Mouse (Mus musculus) liver, adult (tissue): ENCODE results near the gene Rps6kc1.

Source experiments
- GATA4 ChIP-seq: IDR thresholded peaks from 2 replicates; pipeline ENCODE4 v1.6.1; 2014; ENCODE audit warnings: mild to moderate bottlenecking, low read length; ENCODE audit not compliant: insufficient replicate concordance

Rps6kc1 gene

DNA sequence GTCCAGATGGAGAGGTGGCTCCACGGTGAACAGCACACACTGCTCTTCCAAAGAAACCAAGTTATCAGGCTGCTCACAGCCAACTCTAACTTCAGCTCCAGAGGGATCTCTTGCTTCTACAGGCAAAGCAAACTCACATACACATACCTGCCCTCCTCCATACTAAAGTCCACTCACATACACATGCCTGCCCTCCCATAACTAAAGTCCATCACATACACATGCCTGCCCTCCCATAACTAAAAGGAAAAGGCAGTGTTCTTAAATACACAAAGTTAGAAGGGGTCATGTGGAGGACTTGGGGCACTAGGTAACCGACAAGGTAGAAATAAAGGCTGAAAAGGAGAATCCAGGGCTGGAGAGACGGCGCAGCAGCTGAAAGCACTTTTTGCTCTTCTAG lies 41.6 kb downstream of the Rps6kc1 start:
- TF ChIP-seq GATA4: no peak

- TF ChIP-seq GATA4: no peak
These were observed 42.8 kb downstream of the Rps6kc1 start for GRCm38 (mm10) chr1:190868790-190869189.

GRCm38 (mm10) chr1:190861626-190862025 lies 49.9 kb downstream of the Rps6kc1 start:
- TF ChIP-seq GATA4: no peak

- TF ChIP-seq GATA4: no peak
These were observed 57.1 kb downstream of the Rps6kc1 start for GRCm38 (mm10) chr1:190854465-190854864.

- TF ChIP-seq GATA4: no peak
These were observed 62.3 kb downstream of the Rps6kc1 start for GRCm38 (mm10) chr1:190849162-190849865.

- no peak for TF ChIP-seq GATA4
These were observed 62.9 kb downstream of the Rps6kc1 start for GRCm38 (mm10) chr1:190848676-190849075.

- no peak for TF ChIP-seq GATA4
These were observed 64.6 kb downstream of the Rps6kc1 start for GRCm38 (mm10) chr1:190846956-190847355.

GRCm38 (mm10) chr1:190846074-190846730 lies 65.4 kb downstream of the Rps6kc1 start:
- TF ChIP-seq GATA4: no peak

GRCm38 (mm10) chr1:190845419-190845818 lies 66.2 kb downstream of the Rps6kc1 start:
- no peak for TF ChIP-seq GATA4

GRCm38 (mm10) chr1:190844356-190844755 lies 67.2 kb downstream of the Rps6kc1 start:
- no peak for TF ChIP-seq GATA4

- no peak for TF ChIP-seq GATA4
These were observed 75.5 kb downstream of the Rps6kc1 start for GRCm38 (mm10) chr1:190836046-190836445.

GRCm38 (mm10) chr1:190834201-190834907 lies 77.2 kb downstream of the Rps6kc1 start:
- TF ChIP-seq GATA4: no peak

DNA sequence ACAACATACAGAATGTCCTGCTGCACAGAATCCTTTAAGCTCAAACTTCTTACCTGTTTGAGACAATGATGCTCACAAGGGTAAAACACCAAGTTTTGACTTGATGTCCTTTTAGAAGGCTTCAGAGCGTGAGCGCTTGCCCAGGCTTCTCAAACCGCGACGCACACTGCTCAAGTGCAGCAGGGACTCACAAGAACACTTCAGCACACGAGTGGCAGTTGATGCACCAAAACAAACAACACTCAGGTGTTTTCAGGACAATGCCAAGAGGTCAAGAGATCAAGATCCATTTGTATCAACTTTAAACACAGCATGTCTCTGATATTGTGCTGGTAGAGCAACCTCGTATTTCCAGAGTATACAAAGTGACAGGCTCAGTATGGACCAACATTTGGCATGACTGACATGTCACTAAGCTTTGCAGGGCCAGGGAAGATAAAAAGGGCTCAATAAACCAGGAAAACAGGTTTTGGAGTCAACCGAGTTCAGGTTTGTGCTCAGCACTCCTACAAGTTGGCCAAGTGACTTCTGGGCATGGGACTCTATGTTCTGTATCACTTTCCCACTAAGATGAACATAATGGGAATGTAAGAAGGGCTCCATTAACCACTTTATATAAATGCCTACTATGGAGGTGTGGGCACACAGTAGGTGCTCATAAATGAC lies 78.5 kb downstream of the Rps6kc1 start:
- TF ChIP-seq GATA4: no peak

GRCm38 (mm10) chr1:190831839-190832497 lies 79.6 kb downstream of the Rps6kc1 start:
- TF ChIP-seq GATA4: no peak

DNA sequence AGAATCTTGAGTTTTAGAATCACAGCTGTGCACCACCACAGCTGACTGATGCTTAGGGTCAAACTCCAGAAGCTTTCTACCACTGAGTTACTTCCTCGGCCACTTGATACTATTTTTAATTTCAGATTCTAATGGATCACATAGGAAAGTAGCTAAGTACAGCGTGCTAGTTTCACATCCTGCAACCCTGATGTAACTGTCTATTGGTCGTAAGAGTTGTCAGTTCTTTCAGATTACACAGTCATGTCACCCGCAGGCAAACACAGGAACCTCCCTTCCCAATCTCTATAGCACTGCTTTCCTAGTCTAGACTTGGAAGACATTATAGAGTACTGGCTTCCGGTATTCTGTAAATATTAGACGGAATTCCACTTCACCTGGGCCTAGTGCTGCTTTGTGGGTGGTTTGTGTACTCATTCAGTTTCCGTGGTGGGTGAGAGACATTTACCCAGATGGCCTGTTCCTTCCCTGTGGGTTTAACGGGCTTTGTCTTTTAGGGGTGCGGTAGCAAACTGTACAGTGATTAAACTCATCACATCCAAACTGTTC lies 85.0 kb downstream of the Rps6kc1 start:
- TF ChIP-seq GATA4: no peak
